Mouse (Mus musculus) limb, embryonic 14.5 days (tissue): ENCODE results near the gene Nab2. TPM values are rescaled to one million over a fixed set of nuclear protein-coding genes. Genes with fewer than 3 reads are reported as not detected.
A peak's percentile ranks its signal among the peaks of the same experiment; 100 is the strongest.

ENCODE experiments used
- ATAC-seq: fragments of 200-750 bp; cut with Nextera tagmentation; 2 replicates; pipeline ENCODE4 v1.8.0; 2017; ENCODE audit warnings: low read depth, moderate number of reproducible peaks, moderate TSS enrichment; ENCODE audit not compliant: low FRiP score
- DNase-seq: peaks from one replicate; pipeline ENCODE4 v3.0.0-alpha.2; 2015; ENCODE audit warnings: low spot score
- H3K27ac ChIP-seq: fragments of 300-500 bp; sonication (generic); replicated peaks from 2 replicates; pipeline ENCODE4 v1.5.1; 2014; ENCODE audit warnings: low read depth, mild to moderate bottlenecking, low read length, moderate library complexity, mixed read lengths
- H3K27me3 ChIP-seq: fragments of 300-500 bp; sonication (generic); 2 replicates; pipeline ENCODE4 v1.6.1; 2014; ENCODE audit warnings: low read length, mixed read lengths; ENCODE audit not compliant: control insufficient read depth, insufficient read depth
- H3K36me3 ChIP-seq: fragments of 300-500 bp; sonication (generic); 2 replicates; pipeline ENCODE4 v1.6.1; 2014; ENCODE audit warnings: mild to moderate bottlenecking, low read length, moderate library complexity, mixed read lengths; ENCODE audit not compliant: control insufficient read depth, insufficient read depth
- H3K4me1 ChIP-seq: fragments of 300-500 bp; sonication (generic); 2 replicates; pipeline ENCODE4 v1.6.1; 2014; ENCODE audit warnings: antibody characterized with exemption, low read length, mixed read lengths; ENCODE audit not compliant: control insufficient read depth, insufficient read depth
- H3K4me2 ChIP-seq: fragments of 300-500 bp; sonication (generic); replicated peaks from 2 replicates; pipeline ENCODE4 v1.6.1; 2014; ENCODE audit warnings: low read depth, mild to moderate bottlenecking, low read length, moderate library complexity; ENCODE audit not compliant: severe bottlenecking
- H3K4me3 ChIP-seq: fragments of 300-500 bp; sonication (generic); replicated peaks from 2 replicates; pipeline ENCODE4 v1.5.1; 2014; ENCODE audit warnings: low read length
- H3K9ac ChIP-seq: fragments of 300-500 bp; sonication (generic); 2 replicates; pipeline ENCODE4 v1.6.1; 2014; ENCODE audit warnings: mild to moderate bottlenecking, low read depth, low read length, moderate library complexity; ENCODE audit not compliant: severe bottlenecking
- H3K9me3 ChIP-seq: fragments of 300-500 bp; sonication (generic); 2 replicates; pipeline ENCODE4 v1.6.1; 2016; ENCODE audit warnings: low read length; ENCODE audit not compliant: control insufficient read depth
- POLR2A ChIP-seq: fragments of 200-500 bp; IDR thresholded peaks from 2 replicates; pipeline ENCODE4 v1.8.0; 2012; ENCODE audit warnings: inconsistent platforms, mild to moderate bottlenecking, moderate library complexity, borderline replicate concordance; ENCODE audit not compliant: insufficient read depth, insufficient read length; ENCODE audit errors: extremely low read depth
- WGBS: fragments of 180-500 bp; shearing (Covaris S2); extraction: QIAGEN DNeasy Blood & Tissue Kit; methylation state at CpG from one replicate; pipeline ENCODE4 v1.1.7; 2014; 5-methylcytosine and 5-hydroxymethylcytosine counted together
- polyA plus RNA-seq, 2 experiments: library from polyadenylated mRNA; depleted of rRNA in 1 of 2; stranded (reverse) in 1 of 2; unstranded in 1 of 2; fragments of >200 nt; fragmentation: Nextera tagmentation in 1 of 2; extraction: Ambion mirVana in 1 of 2; gene quantifications; 2 replicates each; pipeline versions ENCODE4 v1.2.1 to v1.2.3; 2012 to 2014

The Nab2 gene
- polyA plus RNA-seq, 2 experiments: 16.4 to 64.5 TPM

DNA sequence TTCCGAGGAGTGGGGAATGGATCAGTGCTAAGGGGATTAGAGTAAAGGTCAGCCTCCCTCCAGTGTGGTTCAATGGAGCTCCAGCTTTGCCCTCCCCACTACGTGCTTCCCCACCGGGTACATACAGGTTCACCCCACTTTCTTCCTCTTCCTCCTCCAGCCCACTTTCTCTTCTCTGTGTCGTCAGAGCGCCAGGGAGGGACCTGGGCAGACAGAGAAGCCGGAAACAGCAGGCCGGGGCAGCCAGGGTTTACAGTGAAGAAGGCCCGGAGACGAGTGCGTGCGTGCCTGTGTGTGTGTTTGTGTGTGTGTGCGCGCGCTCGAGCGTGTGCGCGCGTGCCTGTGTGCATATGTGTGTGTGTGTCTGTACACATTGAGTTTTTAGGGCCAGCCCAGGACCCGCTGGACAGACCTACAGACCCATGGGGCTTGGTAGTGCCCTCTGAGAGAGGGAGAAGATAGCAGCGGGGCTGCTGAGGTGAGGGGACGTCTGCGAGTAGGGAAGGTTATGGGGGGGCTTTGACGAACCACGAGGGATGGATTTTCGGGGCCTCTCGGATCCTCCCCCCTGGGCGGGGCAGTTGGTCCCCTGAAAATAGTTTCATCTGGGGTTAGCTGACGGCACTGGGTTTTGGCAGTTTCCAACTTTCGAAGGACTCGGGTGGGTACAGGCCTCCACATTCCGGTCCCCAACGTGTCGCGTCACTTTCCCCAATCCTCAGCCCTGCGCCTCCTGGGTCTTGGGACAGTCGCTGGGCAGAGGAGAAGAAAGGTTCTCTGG, 25.4 kb downstream of the Nab2 start, which contains the start of gene Stat6:
Stat6 (plus strand) TSS at position 215 of the 781 bp plus-strand sequence.
- no peaks in the 10 kb centered on the region for H3K36me3 ChIP-seq
- no peaks in the 10 kb centered on the region for H3K9me3 ChIP-seq
- DNase-seq (peak; percentile 52), ATAC-seq (peak; percentile 15; the same call in 1 of the 2 replicates)
- no peaks in the 10 kb centered on the region for H3K27me3 ChIP-seq
- H3K9ac ChIP-seq: peak within 1 kb of the TSS; percentile 69
- peak within 1 kb of the TSS; percentile 57 for H3K4me2 ChIP-seq
- TF ChIP-seq POLR2A: no peak
- H3K27ac ChIP-seq: peak within 1 kb of the TSS; percentile 77
- peak within 1 kb of the TSS; percentile 48 for H3K4me3 ChIP-seq
- H3K4me1 ChIP-seq: peaks cover 13% of the 10 kb centered on the region
- WGBS: 5% methylated on average over 34 of the region's 37 CpGs

DNA sequence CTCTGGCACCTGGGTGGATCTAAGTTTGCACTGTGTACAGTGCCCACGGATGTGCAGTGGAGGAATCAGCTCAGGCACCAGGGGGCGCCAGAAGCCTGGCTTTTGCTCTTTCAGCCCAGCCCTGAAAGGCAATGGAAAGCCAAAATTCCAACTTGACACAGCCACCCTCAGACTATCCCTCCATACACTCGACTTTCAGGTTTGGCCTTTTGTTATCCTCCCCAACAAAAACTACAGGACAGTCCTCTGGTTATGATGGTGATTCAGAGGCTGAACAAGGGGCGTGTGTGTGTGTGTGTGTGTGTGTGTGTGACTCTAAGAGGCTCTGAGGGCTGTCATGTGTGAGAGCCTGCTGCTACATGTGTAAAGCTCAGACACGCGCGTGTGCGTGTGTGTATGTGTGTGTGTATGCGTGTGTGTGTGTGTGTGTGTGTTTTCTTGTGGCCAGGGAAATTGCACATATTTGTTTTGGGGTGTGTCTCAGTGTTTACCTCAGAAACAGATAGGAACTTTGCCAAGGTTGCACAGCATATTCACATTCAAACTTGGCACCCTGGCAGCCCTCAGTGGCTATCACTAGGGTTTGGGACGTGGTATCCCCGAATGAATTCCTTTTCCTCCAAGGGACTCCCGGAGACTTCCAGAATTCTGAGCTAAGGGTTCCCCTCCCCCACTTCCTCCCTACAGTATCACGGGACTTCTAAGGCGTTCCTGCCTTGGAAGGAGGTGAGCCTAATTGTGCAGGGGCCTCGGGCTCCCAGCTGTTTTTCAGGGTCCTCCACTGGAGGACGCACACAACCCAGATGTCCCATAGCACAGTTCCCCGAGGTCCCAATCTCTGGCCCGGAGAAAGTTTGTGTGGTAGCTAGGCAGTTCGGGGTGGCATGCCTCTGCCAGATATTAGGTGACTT, 26.3 kb downstream of the Nab2 start:
- peak; percentile 85 for ATAC-seq
- no peaks in the 10 kb centered on the region for H3K27me3 ChIP-seq
- H3K27ac ChIP-seq: peak overlapping the region; percentile 77
- peak overlapping the region; percentile 69; the same call in 1 of the 2 replicates for H3K9ac ChIP-seq
- TF ChIP-seq POLR2A: no peak
- H3K4me3 ChIP-seq: peak overlapping the region; percentile 48
- DNase-seq: peak; percentile 95
- no peaks in the 10 kb centered on the region for H3K36me3 ChIP-seq
- H3K9me3 ChIP-seq: no peaks in the 10 kb centered on the region
- H3K4me1 ChIP-seq: peaks cover 13% of the 10 kb centered on the region
- peak overlapping the region; percentile 57 for H3K4me2 ChIP-seq
- WGBS: 6% methylated on average over 19 of the region's 19 CpGs

- H3K27ac ChIP-seq: no peak overlapping the region
- ATAC-seq: no peak
- H3K27me3 ChIP-seq: no peaks in the 10 kb centered on the region
- no peak overlapping the region for H3K9ac ChIP-seq
- H3K36me3 ChIP-seq: no peaks in the 10 kb centered on the region
- 65% methylated on average over 5 of the region's 5 CpGs for WGBS
- DNase-seq: no peak
- H3K9me3 ChIP-seq: no peaks in the 10 kb centered on the region
- no peak overlapping the region for H3K4me2 ChIP-seq
- TF ChIP-seq POLR2A: no peak
- H3K4me3 ChIP-seq: no peak overlapping the region
- peaks cover 13% of the 10 kb centered on the region for H3K4me1 ChIP-seq
These were observed 27.9 kb downstream of the Nab2 start for GRCm38 (mm10) chr10:127640421-127640820.

DNA sequence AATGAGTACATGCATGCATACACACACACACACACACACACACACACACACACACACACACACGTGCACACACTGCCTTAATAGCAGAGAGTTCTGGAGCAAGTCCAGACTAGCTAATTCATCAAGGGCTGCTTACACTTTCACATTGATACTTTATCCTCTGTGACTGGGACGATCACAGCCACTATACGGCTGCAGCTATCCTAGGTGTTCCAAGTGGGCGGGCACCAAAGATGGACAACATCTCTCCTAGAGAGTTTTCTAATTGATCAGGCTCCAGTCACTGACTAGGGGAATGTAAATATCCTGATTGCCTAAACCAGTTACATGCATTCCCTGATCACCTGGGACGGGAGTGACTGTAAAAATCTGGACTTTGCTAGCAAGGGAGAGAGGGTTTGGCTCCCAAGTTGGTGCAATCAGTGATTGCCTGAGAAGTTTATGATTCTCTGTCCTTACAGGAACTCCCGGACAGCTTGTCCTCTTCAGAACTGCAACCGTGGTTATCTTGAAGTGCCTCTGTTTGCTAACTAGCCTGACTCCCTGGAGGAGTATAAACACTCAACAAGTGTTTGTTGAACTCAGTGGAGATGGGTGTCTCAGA, 35.6 kb downstream of the Nab2 start:
- Histone ChIP-seq H3K4me3 (no peak overlapping the region), H3K4me2 (no peak overlapping the region), H3K27me3 (no peaks in the 10 kb centered on the region), H3K9ac (no peak overlapping the region), H3K9me3 (no peaks in the 10 kb centered on the region), H3K27ac (no peak overlapping the region), H3K4me1 (no peaks in the 10 kb centered on the region), H3K36me3 (no peaks in the 10 kb centered on the region)
- no peak for ATAC-seq
- WGBS: 58% methylated on average over 7 of the region's 7 CpGs
- DNase-seq: no peak
- TF ChIP-seq POLR2A: no peak
